Mouse (Mus musculus): ENCODE results near the gene Mrpl17.

The Mrpl17 gene

DNA sequence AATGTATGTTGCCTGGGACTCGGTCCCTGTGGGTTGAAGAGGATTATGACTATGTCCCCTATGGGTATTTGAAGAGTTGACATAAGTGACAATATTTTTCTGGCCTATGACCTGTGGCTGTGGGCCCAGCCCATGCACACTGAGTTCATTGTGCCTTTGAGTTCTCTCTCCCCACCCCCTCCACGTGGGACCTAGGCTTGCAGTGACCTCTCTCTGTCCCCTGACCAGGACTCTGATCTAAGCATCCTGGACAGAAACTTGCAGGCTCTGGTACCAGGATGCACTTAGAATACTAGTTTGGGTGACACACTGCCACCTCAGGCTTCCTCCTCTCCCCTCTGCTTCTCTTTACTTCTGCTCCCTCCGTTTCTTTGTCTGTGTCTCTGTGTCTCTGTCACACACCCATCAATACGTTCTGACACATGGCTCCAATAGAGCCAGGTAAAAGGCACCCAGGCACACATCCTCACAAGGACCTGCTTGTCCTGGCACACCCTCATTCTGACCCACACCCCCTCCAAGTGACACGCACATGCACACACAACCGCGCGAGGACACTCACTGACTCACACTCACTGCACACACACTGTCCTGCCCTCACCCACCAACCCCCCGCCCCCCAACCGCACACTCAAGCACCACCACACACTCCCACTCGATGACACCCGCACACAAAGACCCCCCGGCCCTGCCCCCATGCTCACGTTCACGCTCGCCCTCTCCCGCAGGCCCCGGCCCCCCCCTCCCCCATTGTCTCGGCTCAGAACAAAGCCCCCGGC is 24.2 kb downstream of the Mrpl17 start:
- DNase-seq (ENCODE audit: low spot score), result no peak

DNA sequence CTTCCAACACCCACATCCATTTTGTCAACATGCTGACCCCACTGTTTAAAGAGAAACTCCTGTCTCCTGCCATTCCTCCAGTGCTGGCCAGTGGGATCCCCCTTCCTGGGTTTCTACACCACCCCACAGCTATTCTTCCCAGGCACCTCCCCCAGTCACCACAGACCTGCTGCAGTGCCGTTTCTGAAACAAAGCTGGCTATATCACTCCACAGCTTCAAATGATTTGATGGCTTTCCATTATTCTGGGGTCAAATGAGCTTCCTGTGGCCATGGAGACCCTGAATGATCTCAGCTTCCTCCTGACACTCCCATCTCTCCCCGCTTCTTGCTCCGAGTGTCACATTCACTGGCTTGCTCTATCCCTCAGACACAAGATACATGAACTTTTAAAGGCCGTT is 26.3 kb downstream of the Mrpl17 start:
- no peak for DNase-seq (ENCODE audit: low spot score)

DNA sequence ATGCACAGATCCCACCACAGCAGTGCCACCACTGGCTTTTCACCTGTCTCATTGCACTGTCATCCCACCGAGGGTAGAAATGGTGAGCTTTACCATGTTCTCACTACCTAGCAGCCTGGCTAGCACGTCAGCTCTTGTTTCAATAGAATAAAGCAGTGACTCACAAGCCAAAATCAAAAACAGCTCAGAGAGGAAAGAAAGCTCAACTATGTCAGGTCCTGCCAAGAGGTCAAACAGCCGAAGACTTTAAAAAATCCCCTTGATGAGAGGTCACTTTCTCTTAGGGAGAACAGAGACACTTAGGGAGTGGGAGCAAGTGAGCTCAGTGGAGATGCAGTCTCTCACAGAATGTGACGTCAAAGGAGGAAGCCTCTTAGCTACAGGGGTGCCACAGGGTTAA is 27.0 kb downstream of the Mrpl17 start:
- DNase-seq (ENCODE audit: low spot score), result no peak

DNA sequence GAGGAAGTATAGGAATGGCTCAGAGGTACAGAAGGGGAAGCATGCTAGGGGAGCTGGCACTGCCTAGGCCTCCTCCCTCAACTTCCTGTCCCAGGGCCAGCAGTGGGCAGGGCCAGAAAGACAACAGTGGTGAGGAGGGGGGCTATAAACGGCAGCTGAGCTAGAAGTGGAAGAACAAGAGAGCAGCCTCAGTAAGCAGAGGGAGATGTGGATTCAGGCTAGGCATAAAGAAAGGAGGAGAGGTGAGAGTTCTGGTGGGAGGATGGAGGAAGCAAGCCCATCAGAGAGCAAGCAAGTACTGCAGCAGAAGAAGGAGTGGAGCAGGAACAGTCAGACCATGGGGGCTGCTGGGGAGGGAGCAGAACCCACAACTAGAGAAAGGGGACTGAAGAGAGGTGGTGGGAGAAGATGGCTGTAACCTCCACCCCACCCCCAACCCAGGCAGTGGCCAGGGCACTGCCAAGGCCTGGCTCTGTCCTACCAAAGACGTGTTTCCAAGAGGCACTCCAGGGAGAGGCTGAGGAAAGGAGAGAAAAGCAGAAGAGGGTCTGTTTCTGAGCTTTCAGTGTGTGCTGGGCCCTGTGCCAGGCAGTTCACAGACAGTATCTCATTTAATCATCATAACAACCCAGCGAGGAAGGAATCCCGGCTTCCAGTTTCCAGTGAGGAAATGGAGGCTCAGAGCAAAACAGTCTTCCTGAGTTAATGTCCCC is 32.2 kb downstream of the Mrpl17 start:
- no peak for DNase-seq (ENCODE audit: low spot score)

DNA sequence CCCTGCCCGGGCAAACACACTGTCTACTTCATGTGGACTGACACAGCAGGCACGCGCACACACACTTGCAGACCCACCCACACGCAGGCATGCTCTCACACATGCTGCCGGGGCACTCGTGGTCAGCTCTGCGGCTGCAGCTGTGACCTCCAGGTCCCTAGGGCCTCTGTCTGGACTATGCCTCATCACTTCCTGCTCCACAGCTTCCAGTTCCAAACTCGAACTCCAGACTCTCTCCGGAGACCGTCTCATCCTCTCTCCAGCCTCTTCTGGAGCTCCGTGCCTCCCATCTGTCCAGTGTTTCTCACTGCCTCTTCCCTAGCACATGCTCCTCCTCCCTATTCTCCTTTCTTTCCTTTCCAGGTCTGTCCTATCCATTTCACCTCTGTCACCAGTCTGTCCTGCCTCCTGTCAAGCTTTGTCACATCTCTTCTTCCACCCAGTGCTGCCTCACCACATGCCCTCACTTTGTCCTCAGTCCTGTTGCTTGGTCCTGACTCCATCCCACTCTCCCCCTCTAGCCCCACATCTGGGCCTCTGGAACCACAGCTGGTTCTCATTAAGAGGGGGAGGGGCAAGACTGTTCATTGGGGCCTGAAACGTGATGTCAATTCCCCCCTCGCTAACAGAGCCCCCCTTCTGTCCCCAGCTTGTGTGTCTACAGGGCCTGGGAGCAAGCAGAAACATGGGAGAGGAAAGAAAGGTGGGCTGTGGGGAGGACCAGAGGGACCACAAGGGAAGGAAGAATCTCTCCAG is 32.9 kb downstream of the Mrpl17 start:
- DNase-seq (ENCODE audit: low spot score), result no peak

DNA sequence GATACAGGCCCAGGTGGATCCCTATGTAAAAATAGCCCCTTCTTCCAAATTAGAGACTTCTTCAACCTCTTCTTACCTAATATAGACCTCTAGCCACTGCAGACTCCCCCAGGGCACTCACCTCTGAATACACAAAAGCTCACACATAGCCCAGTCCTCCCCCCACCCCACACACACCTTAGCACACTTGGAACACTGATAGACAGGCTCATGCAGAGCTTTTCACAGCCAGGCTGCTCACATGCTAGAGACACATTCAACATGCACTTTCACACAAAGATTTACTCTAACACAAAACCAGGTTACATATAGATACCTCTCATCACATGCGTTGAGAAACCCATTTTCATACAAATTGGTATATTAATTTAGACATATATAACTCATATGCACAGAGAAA is 33.6 kb downstream of the Mrpl17 start:
- no peak for DNase-seq (ENCODE audit: low spot score)

DNA sequence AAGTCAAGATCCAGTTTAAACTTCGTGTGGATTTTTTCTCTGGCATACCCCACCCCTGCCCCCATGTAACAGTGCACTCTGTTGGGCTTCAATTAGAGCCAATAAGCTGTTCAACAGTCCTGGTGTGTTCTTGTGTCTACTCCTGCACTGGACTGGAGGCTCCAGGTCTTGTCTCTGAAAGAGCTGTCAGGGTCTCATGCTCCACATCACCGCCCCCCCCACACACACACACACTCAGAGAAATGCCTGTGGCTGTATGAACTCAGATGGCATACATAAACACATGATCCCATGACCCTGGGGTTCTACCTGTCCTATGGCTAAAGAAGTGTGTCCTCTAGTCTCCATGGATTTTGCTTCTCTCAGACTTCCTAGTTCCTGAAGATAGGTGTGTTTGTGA is 34.9 kb downstream of the Mrpl17 start:
- no peak for DNase-seq (ENCODE audit: low spot score)

DNA sequence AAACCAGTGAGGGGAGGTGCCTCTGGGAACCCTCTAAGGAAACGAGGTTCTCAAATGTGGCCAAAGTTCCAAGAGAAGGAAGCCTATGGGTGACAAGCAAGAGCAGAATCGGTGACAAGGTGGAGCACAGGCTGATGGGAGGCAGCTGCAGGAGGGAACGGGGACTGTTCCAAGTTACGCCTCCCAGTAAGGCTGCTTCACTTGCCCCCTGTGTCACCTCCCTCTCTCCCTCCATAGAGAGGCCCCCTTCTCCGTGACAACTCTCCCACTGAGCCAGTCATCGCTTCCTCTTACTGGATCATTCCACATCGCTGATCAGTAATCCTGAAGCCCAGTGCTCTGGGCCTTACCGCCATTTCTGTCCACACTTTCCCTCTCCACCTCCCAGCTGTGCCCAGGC is 36.2 kb downstream of the Mrpl17 start:
- no peak for DNase-seq (ENCODE audit: low spot score)

DNA sequence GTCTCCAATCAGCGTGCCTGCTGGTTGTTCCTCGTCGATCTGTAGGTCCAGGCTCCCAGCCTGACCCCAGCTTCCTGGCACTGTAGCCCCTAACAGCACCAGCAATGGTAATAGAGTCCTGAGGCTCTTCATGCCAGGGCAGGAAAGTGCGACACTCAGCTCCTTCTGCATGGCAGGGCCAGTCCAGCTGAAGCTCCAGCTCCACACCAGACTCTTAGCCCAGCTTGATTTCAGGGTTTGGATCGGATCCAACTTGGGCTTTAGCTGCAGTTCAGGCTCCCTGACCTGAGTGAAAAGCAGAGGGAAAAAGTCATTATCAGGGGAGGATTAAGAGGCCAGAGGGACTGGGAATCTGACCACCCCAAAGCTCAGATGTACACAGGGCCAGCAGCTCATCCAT is 37.9 kb downstream of the Mrpl17 start:
- no peak for DNase-seq (ENCODE audit: low spot score)

DNA sequence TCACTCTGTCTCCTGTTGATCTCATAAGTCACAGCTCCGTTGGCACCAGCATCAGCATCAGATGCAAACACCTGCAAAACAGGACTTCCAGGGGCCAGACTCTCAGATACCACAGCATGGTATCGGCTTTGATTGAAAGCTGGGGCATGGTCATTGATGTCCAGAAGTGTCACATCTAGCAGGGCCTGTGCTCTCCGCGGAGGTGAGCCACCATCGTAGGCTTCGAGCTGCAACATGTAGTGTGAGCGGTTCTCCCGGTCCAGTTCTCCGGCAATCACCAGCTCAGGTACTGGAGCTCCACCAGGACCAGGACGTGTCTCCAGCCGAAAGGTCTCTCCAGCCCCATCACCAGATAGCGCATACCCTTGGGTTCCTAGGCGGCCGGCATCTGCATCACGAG is 38.6 kb downstream of the Mrpl17 start:
- no peak for DNase-seq (ENCODE audit: low spot score)

DNA sequence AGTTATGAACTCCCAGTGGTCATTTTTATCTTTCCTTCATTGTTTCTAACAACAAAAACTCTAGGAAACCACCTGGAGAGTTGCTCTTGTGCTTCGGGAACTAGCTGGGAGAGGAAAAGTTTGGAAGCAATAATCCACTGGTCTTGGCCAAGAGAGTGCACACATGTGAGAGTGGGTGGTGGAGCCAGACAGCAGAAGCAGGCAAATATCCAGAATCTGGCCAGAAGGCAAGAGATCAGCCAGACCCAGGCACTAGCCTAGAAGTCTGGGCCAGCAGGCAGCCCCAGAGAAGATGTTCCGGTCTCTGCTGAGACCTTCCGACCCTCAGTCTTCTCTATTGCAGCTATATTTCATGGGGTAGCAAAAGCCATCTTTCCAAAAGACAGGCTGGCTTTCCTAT is 40.9 kb downstream of the Mrpl17 start:
- no peak for DNase-seq (ENCODE audit: low spot score)

DNA sequence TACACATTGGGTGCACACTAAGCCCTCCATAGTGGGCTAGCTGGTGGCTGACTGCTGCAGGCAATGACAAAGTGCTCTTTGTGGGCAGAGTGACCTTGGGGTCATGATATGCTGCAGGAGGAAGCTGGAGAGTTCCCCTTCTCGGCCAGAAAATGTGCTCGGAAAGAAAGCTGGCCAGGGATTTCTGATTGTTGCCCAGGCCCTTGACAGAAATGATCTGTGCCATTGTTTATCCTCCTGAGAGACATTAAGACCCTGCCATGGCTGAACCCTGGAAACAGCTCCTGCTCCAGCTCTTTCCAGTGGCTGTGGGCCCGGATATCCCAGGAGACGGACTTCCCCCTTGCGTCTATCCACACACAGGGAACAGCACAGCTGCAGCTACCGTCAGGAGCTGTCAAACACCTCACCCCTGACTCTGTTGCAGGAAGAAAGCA is 43.2 kb downstream of the Mrpl17 start:
- DNase-seq (ENCODE audit: low spot score), result no peak

DNA sequence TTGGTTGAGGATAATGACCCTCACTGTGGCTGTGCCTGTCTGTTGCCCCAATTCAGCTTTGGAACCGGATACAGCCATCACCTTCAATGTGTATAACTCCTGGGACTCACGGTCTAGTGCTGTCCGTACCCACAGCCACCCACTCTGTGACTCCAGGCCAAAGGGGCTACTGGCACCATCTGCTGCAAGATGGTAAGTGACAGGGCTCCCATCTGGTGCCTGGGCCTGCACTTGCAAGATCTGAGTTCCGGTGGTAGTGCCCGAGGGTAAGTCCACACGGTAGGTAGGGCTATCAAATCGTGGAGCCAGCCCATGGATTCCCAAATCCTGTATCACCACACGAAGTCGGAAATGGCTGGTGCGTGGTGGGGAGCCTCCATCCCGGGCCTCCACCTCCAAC is 46.6 kb downstream of the Mrpl17 start:
- no peak for DNase-seq (ENCODE audit: low spot score)

DNA sequence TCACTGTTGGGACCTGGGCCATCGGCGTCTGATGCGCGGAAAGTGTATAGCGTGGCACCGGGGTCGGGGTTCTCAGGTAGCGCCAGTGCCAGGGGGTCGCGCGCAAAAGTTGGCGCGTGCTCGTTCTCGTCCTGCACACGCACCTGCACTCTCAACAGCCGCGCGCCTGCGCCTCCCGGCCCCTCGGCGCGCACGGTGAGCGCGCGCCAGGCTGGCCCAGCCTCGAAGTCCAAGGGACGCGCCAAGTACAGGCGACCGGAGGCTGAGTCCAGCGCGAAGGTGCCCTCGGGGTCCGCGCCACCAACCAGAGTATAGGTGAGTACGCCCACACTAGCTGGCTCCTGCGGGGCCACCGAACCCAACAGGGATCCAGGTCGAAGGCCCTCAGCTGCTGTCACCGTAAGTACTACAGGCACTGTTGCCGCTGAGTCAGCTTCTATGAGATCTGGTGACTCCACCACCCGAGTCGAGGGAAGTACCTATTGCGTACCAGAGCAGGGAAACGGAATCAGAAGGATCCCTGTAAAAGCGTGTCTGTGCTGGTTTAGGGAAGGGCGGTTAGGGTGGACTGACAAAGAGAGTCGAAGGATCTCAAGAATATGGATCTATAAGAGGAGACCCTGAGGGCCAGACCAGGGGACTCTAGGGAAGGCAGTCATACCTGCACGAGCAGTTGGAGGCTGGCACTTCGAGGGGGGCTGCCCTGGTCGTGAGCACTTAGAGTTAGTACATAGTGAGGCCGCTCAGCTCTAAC is 48.2 kb downstream of the Mrpl17 start:
- no peak for DNase-seq (ENCODE audit: low spot score)

DNA sequence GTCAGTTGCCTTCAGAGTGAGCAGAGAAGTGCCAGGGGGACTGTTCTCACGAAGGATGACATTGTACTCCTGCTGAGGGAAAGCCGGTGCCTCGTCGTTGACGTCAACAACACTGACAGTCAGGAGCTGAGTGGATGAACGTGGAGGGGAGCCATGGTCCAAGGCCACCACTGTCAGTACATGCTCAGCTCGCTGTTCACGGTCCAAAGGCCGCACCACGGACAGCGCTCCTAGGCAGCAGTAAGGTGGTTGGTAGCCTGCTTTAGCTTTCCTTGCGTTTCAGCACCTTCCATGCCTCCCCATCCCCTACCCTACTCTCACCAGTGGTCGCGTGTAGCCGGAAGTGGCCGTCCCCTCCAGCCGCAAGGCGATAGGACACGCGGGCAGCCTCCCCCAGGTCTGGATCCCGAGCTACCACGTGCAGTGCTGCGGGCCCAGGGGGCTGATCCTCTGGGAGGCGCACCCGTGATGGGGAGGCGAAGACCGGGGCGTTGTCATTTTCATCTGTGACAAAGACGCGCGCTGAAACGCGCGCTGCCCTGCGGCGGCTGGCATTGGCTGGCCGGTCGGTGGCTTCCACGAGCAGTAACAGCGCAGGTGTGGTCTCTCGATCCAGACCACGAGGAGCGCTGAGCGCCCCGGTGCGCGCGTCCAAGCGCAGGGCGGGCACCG is 49.0 kb downstream of the Mrpl17 start:
- no peak for DNase-seq (ENCODE audit: low spot score)

DNA sequence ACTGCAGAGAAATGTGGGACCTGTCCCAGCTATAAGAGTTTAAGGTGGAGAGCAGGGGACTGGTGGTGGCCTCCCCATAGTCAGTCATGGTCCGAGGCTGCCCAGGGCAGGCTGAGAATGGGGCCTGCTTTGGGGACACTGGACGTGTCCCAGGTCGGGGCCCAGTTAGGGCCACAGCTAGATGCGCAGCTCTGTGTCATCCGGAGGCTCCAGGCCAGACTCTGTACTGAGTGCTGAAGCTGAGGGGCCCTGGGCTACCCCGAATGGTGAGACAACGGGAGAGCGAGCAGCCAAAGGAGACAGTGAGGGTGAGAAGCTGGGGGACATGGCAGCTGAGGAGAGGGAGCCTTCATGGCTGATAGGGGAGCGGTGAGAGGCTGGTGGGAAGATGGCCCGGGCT is 57.6 kb downstream of the Mrpl17 start:
- no peak for DNase-seq (ENCODE audit: low spot score)
